Mouse (Mus musculus): Measurements from ENCODE around the gene Tom1.

DNA sequence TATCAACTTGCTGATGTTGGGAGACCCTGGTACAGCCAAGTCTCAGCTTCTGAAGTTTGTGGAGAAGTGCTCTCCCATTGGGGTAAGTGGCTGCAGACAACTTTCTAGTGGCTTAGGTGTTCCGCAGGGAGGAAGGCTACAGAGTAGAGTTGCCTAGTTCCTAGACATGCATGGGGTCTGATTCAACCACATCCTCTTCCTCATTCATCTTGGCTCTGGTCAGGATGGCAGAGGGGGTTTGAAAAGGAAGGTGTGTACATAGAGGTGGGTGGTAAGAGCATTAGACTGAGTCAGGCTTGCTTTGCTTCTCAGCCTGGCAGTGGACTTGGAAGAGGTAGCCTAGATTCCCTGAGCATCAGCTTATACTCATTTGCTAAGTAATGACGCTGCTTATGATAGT, 85.8 kb downstream of the Tom1 start:
- TF ChIP-seq CTCF (IDR thresholded peaks at IDR 0.05) (no peak), EP300 (IDR thresholded peaks at IDR 0.05) (no peak)
